Mouse (Mus musculus): Measurements from ENCODE around the gene 1700123O20Rik. TPM values are rescaled to one million over a fixed set of nuclear protein-coding genes. Genes with fewer than 3 reads are reported as not detected.

Gene 1700123O20Rik
- polyA plus RNA-seq, 1 experiment from 2014 or later: 89.3 TPM

DNA sequence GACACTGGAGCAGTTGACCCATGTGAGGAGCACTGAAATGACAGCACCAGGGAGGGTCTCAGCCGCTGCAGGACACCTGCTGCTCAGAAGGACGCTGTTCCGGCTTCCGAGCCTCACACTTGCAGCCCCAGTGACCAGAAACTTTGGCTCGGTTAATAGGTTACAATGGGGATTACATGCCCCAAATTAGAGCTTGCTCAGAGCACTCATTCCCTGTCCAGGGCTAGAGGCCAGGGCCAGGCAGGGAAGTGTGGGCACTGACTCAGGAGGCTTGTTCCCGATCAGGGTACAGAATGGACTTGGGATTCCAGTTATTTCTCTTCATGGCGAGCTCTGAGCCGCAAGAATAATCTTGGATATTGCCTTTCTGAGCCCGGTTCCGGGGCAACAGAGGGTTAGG, 51.6 kb downstream of the 1700123O20Rik start:
- WGBS: 45% methylated on average over 10 of the region's 10 CpGs
- no peaks in the 10 kb centered on the region; the same call in 1 of the 2 replicates for H3K4me1 ChIP-seq (ENCODE audit: control insufficient read depth, insufficient read depth, low read length)
- no peaks in the 10 kb centered on the region for H3K36me3 ChIP-seq (ENCODE audit: control insufficient read depth, insufficient read depth, low read length)
- no peaks in the 10 kb centered on the region for H3K27me3 ChIP-seq (replicated peaks; ENCODE audit: control insufficient read depth, insufficient read depth, low read length)
- DNase-seq (ENCODE audit: low spot score): no peak
- no peak for ATAC-seq
- no peak overlapping the region for H3K27ac ChIP-seq (ENCODE audit: low read depth, low read length)
- H3K9me3 ChIP-seq (replicated peaks; ENCODE audit: control insufficient read depth, low read length): no peaks in the 10 kb centered on the region
- H3K9ac ChIP-seq (ENCODE audit: low read length): no peak overlapping the region
- no peak overlapping the region for H3K4me2 ChIP-seq (ENCODE audit: low read length)
- H3K4me3 ChIP-seq (ENCODE audit: low read depth, low read length): no peak overlapping the region

Small RNAs within 50 kb of the gene (microRNA-seq; reads per million reads assigned to microRNA genes)
- 0.53 reads per million for gene Mir6948

Other genes starting within 250 kb of the 1700123O20Rik start
- 19.2 and 21.0 TPM in 2 replicates for gene Lrp10, start 222.1 kb upstream of the 1700123O20Rik start, polyA plus RNA-seq (2014; fragmentation: Nextera tagmentation; extraction: Ambion mirVana)
- gene Rem2, start 210.1 kb upstream of the 1700123O20Rik start, polyA plus RNA-seq (2014; fragmentation: Nextera tagmentation; extraction: Ambion mirVana): 19.6 and 26.4 TPM in 2 replicates
- 98.5 and 103 TPM in 2 replicates for gene Prmt5, start 168.7 kb upstream of the 1700123O20Rik start, polyA plus RNA-seq (2014; fragmentation: Nextera tagmentation; extraction: Ambion mirVana)
- 24.9 and 27.3 TPM in 2 replicates for gene Haus4, start 131.6 kb upstream of the 1700123O20Rik start, polyA plus RNA-seq (2014; fragmentation: Nextera tagmentation; extraction: Ambion mirVana)
- 3.4 and 4.0 TPM in 2 replicates for gene Ajuba, start 108.7 kb upstream of the 1700123O20Rik start, polyA plus RNA-seq (2014; fragmentation: Nextera tagmentation; extraction: Ambion mirVana)
- 6.3 and 8.7 TPM in 2 replicates for gene 4931414P19Rik, start 80.2 kb upstream of the 1700123O20Rik start, polyA plus RNA-seq (2014; fragmentation: Nextera tagmentation; extraction: Ambion mirVana)
- gene Psmb5, start 68.2 kb upstream of the 1700123O20Rik start, polyA plus RNA-seq (2014; fragmentation: Nextera tagmentation; extraction: Ambion mirVana): 506 and 542 TPM in 2 replicates
- gene Psmb11, start 64.8 kb upstream of the 1700123O20Rik start, polyA plus RNA-seq (2014; fragmentation: Nextera tagmentation; extraction: Ambion mirVana): not detected in 2 replicates
- not detected in 2 replicates for gene Gm17606, start 45.3 kb upstream of the 1700123O20Rik start, polyA plus RNA-seq (2014; fragmentation: Nextera tagmentation; extraction: Ambion mirVana)
- 4.8 and 5.7 TPM in 2 replicates for gene Cdh24, start 44.9 kb upstream of the 1700123O20Rik start, polyA plus RNA-seq (2014; fragmentation: Nextera tagmentation; extraction: Ambion mirVana)
- gene Acin1, start 715 bp downstream of the 1700123O20Rik start, polyA plus RNA-seq (2014; fragmentation: Nextera tagmentation; extraction: Ambion mirVana): 121 and 140 TPM in 2 replicates
- 0.14 and 0.15 TPM in 2 replicates for gene Gm29776, start 12.6 kb downstream of the 1700123O20Rik start, polyA plus RNA-seq (2014; fragmentation: Nextera tagmentation; extraction: Ambion mirVana)
- not detected in 2 replicates for gene Cebpe, start 26.0 kb downstream of the 1700123O20Rik start, polyA plus RNA-seq (2014; fragmentation: Nextera tagmentation; extraction: Ambion mirVana)
- gene Slc7a8, start 95.7 kb downstream of the 1700123O20Rik start, polyA plus RNA-seq (2014; fragmentation: Nextera tagmentation; extraction: Ambion mirVana): 6.9 and 9.8 TPM in 2 replicates
- gene Rnf212b, start 127.9 kb downstream of the 1700123O20Rik start, polyA plus RNA-seq (2014; fragmentation: Nextera tagmentation; extraction: Ambion mirVana): not detected in 2 replicates
- gene Homez, start 184.7 kb downstream of the 1700123O20Rik start, polyA plus RNA-seq (2014; fragmentation: Nextera tagmentation; extraction: Ambion mirVana): 9.3 and 11.7 TPM in 2 replicates
- gene Ppp1r3e, start 191.3 kb downstream of the 1700123O20Rik start, polyA plus RNA-seq (2014; fragmentation: Nextera tagmentation; extraction: Ambion mirVana): 2.5 TPM in 2 replicates
- gene Bcl2l2, start 197.2 kb downstream of the 1700123O20Rik start, polyA plus RNA-seq (2014; fragmentation: Nextera tagmentation; extraction: Ambion mirVana): 4.0 and 4.4 TPM in 2 replicates
- gene Gm20521, start 197.2 kb downstream of the 1700123O20Rik start, polyA plus RNA-seq (2014; fragmentation: Nextera tagmentation; extraction: Ambion mirVana): not detected in 2 replicates
- gene Pabpn1, start 206.3 kb downstream of the 1700123O20Rik start, polyA plus RNA-seq (2014; fragmentation: Nextera tagmentation; extraction: Ambion mirVana): 133 and 140 TPM in 2 replicates
- 76.1 and 82.9 TPM in 2 replicates for gene Slc22a17, start 226.9 kb downstream of the 1700123O20Rik start, polyA plus RNA-seq (2014; fragmentation: Nextera tagmentation; extraction: Ambion mirVana)
- gene Efs, start 239.9 kb downstream of the 1700123O20Rik start, polyA plus RNA-seq (2014; fragmentation: Nextera tagmentation; extraction: Ambion mirVana): 26.9 and 27.7 TPM in 2 replicates
- gene Il25, start 246.5 kb downstream of the 1700123O20Rik start, polyA plus RNA-seq (2014; fragmentation: Nextera tagmentation; extraction: Ambion mirVana): 0.38 and 0.48 TPM in 2 replicates